Comparison of ENCODE assay signal across 19 mouse cellular contexts in genomic region chr12:40456517-40456916, GRCm38 (mm10). TPM values are rescaled to one million over a fixed set of nuclear protein-coding genes. Genes with fewer than 3 reads are reported as not detected.
"Had no signal": no experiment of that assay in that cellular context is flagged by ENCODE, and none has a peak within 500 bp of the region (broad histone marks: within the 10 kb centered on the region; RNA-seq: fewer than 3 reads in every experiment).

No protein-coding gene starts in this region.

- H3K36me3 ChIP-seq: limb, embryonic 13.5 days; liver, embryonic 13.5 days; neural tube, embryonic 12.5 days; neural tube, embryonic 15.5 days; stomach, embryonic 15.5 days had no signal

- DNase-seq: kidney, postnatal 14 days; kidney, postnatal 4 days; layer of hippocampus, adult 9-11 months; liver; liver, embryonic 13.5 days; lung, adult 2 months; lung, postnatal 14 days; lung, postnatal 4 days; midbrain, embryonic 14.5 days; right cerebral cortex, postnatal 25 days; spleen, adult 18-20 months; thymus, postnatal 25 days had no signal

- H3K4me2 ChIP-seq: limb, embryonic 13.5 days; liver, embryonic 13.5 days; midbrain, embryonic 11.5 days; neural tube, embryonic 12.5 days; neural tube, embryonic 15.5 days; stomach, embryonic 15.5 days had no signal

- H3K9ac ChIP-seq: limb, embryonic 13.5 days; liver, embryonic 13.5 days; neural tube, embryonic 12.5 days; neural tube, embryonic 15.5 days; stomach, embryonic 15.5 days had no signal

- H3K9me3 ChIP-seq: limb, embryonic 10.5 days; limb, embryonic 13.5 days; liver, embryonic 13.5 days; neural tube, embryonic 12.5 days; neural tube, embryonic 15.5 days; stomach, embryonic 15.5 days had no signal

- H3K4me1 ChIP-seq: liver, embryonic 13.5 days; neural tube, embryonic 12.5 days; stomach, embryonic 15.5 days had no signal

- H3K27ac ChIP-seq: limb, embryonic 10.5 days; limb, embryonic 13.5 days; liver, embryonic 13.5 days; neural tube, embryonic 12.5 days; neural tube, embryonic 15.5 days; stomach, embryonic 15.5 days had no signal

- H3K4me3 ChIP-seq: limb, embryonic 10.5 days; limb, embryonic 13.5 days; liver, embryonic 13.5 days; neural tube, embryonic 12.5 days; neural tube, embryonic 15.5 days; stomach, embryonic 15.5 days had no signal

- H3K27me3 ChIP-seq: limb, embryonic 13.5 days; liver, embryonic 13.5 days; neural tube, embryonic 12.5 days; neural tube, embryonic 15.5 days; stomach, embryonic 15.5 days had no signal

RNA-seq across cellular contexts. Expression of gene Dock4, which starts 10.8 kb away (rescaled TPM):
- total RNA-seq: megakaryocyte-erythroid progenitor cell, adult 5-6 weeks had no signal
